Mouse (Mus musculus): ENCODE data around the gene Sec16a. TPM values are rescaled to one million over a fixed set of nuclear protein-coding genes. Genes with fewer than 3 reads are reported as not detected.

Gene Sec16a
- total RNA-seq, 1 experiment from 2014 or later, result 65.5 TPM

DNA sequence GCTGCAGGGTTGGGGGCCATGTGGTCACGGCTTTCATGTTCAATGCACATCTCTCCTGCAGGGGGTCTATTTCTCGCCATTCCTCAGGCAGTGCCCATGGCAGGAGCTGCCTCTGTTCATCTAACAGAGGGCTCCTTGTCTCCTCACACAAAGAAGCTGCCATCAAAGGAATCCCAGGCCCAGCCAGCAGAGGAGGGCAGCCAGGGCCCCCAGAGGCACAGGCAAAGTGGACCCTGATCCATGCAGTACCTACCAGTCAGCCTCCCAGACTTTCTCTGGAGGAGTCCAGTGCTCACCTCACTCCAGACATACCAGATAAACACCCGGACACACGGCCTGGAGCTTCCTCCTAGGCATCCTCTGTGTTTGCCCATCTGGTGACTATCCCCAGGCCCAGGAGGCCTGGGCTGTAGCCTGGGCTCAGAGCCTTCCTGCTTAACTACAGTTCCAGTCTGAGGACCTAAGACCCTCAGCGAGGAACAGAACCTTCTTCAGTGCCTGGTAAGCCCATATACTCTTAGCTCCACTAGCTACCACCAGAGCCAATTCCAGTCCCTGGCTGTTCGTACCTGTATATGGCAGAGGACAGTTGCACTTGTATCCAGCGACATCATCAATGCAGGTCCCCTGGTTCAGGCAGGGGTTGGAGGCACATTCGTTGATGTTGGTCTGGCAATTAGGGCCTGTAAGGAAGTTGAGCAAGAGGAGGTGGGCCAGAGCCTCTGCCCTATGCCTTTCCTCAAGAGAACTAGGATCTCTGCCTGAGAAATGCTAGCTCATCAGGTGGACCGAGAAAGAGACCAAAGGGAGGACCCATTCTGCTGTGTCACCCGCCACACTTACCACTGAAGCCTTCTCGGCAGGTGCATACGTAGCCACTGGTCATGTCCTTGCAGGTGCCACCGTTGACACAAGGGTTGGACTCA is 30.8 kb upstream of the Sec16a start:
- ATAC-seq (ENCODE audit: extremely low read depth, insufficient number of reproducible peaks, low FRiP score, poor library complexity, severe bottlenecking), result peak; percentile 80

DNA sequence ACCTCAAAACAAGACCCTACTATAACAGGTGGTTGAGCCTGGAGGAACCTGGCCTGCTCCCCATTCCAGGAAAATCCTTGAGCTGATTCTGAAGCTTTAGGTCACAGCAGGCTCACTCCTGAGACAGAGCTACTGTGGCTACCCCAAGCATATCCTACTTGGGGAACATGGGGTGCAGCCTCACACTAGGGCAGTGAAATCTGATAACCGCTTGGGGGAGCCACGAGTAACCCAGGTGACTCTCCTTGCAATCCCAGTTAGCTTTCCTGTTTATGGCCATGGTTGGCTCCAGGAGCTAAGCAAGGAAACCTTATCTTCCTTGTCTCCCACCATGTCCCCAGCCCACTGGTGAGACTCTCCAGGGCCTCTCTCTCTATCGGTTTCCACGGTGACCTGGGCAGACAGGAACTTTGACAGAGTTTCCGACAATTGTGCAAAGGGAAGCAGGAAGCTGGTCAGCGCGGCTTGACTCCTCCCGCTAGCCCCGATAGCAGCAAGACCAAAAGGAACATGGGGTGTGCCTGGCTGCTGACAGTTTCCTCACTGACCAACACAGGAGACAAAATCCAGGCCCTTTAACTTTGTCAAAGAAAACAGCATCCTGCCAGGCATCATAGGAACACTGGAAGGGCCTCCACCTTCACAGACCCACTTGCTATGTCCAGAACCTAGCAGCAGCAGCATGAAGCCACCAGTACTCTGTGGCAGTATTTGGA is 29.9 kb upstream of the Sec16a start:
- ATAC-seq (ENCODE audit: extremely low read depth, insufficient number of reproducible peaks, low FRiP score, poor library complexity, severe bottlenecking), result peak; percentile 30

- ATAC-seq (ENCODE audit: extremely low read depth, insufficient number of reproducible peaks, low FRiP score, poor library complexity, severe bottlenecking), result peak; percentile 13; the same call in 1 of the 2 replicates
Measured at GRCm38 (mm10) chr2:26472312-26473090, 27.5 kb upstream of the Sec16a start.

- no peak for ATAC-seq (ENCODE audit: extremely low read depth, insufficient number of reproducible peaks, low FRiP score, poor library complexity, severe bottlenecking)
Measured at GRCm38 (mm10) chr2:26471652-26472285, 26.8 kb upstream of the Sec16a start.

GRCm38 (mm10) chr2:26470967-26471366 is 26.0 kb upstream of the Sec16a start:
- no peak for ATAC-seq (ENCODE audit: extremely low read depth, insufficient number of reproducible peaks, low FRiP score, poor library complexity, severe bottlenecking)

DNA sequence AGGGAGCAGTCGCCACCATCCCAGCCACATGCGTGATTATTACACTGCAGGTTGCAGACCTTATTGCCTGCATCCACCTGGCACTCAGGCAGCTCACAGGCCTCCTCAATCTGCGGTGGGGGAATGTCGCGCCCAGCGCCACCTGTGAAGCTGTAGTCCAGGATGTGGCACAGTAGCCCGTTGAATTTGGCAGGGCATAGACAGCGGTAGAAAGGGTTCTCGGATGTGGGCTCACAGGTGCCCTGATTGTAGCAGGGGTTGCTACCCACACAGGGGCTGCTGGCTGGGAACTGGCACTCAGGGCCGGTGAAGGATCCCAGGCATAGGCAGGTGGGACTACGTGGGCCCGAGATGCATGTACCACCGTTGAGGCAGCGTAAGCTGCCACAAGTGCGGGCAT is 23.4 kb upstream of the Sec16a start:
- ATAC-seq (ENCODE audit: extremely low read depth, insufficient number of reproducible peaks, low FRiP score, poor library complexity, severe bottlenecking), result no peak

DNA sequence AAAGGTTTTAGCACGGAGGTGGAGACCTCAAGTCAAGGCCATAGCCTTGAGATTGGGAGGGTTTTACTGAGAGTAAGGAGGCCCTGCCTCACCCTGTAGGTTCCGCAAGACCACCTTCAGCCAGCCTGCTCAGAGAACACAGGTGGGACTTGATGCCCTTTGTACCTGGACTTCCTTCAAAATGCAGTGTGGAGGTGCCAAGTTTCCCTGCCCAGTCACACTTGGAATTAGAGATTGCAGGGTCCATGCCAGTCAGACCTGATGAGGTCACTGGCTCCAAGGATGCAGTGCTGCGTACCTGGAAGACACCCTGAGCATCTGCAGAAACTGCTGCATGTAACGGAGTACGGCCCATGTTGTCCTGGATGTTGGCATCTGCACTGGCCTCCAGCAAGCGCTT is 18.4 kb upstream of the Sec16a start:
- ATAC-seq (ENCODE audit: extremely low read depth, insufficient number of reproducible peaks, low FRiP score, poor library complexity, severe bottlenecking), result no peak

DNA sequence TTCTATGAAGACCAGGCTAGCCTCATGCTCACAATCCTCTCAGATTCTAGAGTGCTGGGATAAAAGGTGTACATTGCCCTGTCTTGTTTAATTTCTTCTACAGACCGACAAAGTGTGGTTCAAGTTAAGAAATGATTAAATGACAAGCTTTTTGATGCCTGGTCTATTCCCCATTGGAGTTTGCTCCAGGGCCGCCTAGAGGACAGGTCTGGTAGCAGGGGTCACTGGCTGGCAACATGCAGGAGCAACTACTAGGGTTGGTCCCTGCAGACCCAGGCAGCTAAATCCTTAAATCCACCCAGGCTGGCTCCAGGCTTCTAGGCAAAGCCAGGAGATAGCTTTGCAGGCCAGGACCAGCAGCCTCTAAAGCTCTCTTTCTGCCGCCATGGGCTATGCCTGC is 18.0 kb upstream of the Sec16a start:
- no peak for ATAC-seq (ENCODE audit: extremely low read depth, insufficient number of reproducible peaks, low FRiP score, poor library complexity, severe bottlenecking)

GRCm38 (mm10) chr2:26461667-26462066 is 16.7 kb upstream of the Sec16a start:
- no peak for ATAC-seq (ENCODE audit: extremely low read depth, insufficient number of reproducible peaks, low FRiP score, poor library complexity, severe bottlenecking)

DNA sequence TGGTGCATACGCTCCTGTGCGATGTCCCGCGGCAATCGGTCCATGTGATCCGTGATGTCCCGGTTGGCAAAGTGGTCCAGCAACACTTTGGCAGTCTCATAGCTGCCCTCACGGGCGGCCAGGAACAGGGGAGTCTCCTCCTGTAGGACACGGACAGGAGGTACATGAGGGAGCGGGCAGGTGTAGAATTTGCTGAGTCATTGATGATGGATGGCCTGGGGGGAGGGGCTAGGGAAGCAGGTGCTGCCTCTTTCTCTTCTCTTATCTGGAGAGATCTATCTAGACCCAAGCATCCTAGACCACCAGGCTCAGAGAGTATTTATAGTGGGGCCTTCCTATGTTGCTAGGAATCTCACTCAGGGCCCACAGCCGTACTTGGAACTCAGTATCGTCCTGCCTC is 15.8 kb upstream of the Sec16a start:
- ATAC-seq (ENCODE audit: extremely low read depth, insufficient number of reproducible peaks, low FRiP score, poor library complexity, severe bottlenecking), result no peak

- ATAC-seq (ENCODE audit: extremely low read depth, insufficient number of reproducible peaks, low FRiP score, poor library complexity, severe bottlenecking), result no peak
Measured at GRCm38 (mm10) chr2:26460097-26460646, 15.2 kb upstream of the Sec16a start.

GRCm38 (mm10) chr2:26459478-26459877 is 14.5 kb upstream of the Sec16a start:
- ATAC-seq (ENCODE audit: extremely low read depth, insufficient number of reproducible peaks, low FRiP score, poor library complexity, severe bottlenecking), result no peak

DNA sequence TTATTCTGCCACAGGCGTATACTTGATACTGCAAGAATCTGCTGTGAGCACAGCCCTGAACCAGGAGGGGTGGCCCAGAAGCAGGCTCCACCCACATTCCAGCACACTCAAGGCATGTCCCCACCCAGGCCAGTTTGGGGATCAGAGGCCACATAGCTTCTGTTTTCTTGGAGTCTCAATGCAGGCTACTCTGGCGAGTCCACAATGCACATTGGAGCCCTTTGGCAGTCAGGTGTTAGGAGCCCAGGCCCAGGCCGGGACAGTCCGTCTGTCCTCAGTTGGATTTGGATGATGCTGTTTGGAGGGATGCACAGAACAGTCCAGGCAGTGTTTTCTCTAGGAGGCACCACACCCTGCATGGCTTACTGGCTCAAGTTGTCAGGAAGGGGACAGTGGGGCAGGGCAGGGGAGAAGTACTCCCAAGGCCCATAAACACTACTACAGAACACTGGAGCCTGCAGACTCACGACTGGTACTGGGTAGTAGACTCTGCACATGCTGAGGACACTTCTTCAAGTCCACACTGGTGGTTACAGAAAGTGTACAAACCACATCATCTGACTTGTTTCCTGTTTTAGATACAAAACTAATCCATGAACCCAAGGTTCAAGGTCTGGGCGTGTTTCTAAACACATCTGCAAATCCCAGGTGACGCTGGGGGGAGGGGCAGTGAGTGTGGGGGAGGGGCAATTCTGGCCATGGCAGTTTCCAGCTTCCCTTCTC is 13.5 kb upstream of the Sec16a start:
- no peak for ATAC-seq (ENCODE audit: extremely low read depth, insufficient number of reproducible peaks, low FRiP score, poor library complexity, severe bottlenecking)

GRCm38 (mm10) chr2:26449121-26450060 is 4.4 kb upstream of the Sec16a start:
- ATAC-seq (ENCODE audit: extremely low read depth, insufficient number of reproducible peaks, low FRiP score, poor library complexity, severe bottlenecking), result peak; percentile 13; the same call in 1 of the 2 replicates

- ATAC-seq (ENCODE audit: extremely low read depth, insufficient number of reproducible peaks, low FRiP score, poor library complexity, severe bottlenecking), result no peak
Measured at GRCm38 (mm10) chr2:26447451-26447850, 2.4 kb upstream of the Sec16a start.

GRCm38 (mm10) chr2:26446671-26447070 is 1.7 kb upstream of the Sec16a start:
- no peak for ATAC-seq (ENCODE audit: extremely low read depth, insufficient number of reproducible peaks, low FRiP score, poor library complexity, severe bottlenecking)
